Comparison of ENCODE assay signal across 16 mouse cellular contexts in the genomic region with DNA sequence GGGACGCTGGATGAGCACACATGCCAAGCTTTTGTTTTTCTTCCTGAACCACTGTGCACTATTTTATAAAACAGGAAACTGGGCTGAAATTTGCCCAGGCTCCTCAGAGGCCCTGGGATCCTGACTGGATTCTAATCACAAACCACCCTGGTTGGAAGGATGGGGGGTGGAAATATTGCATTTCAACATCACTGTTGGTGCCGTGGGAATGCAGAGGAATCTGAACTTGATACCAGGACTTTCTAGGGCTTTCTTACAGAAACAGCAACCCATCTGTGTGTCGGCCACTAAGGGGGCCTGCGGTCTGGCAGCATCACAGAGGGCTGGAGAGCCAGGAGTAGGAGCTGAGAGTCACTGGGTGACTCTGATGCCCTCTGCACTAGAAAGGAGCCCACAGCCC. TPM values are rescaled to one million over a fixed set of nuclear protein-coding genes. Genes with fewer than 3 reads are reported as not detected.
A peak's percentile ranks its signal among the peaks of the same experiment; 100 is the strongest.
DNase-seq lines count a peak whose midpoint lies in the region; ATAC-seq and TF ChIP-seq lines count a peak whose summit lies in the region.
"Had no signal": no experiment of that assay in that cellular context is flagged by ENCODE, and none has a peak within 500 bp of the region (broad histone marks: within the 10 kb centered on the region; RNA-seq: fewer than 3 reads in every experiment).

No protein-coding gene starts in this region.

- no peak for ATAC-seq in hindbrain, embryonic 11.5 days (ENCODE audit: low FRiP score)
- no peak for ATAC-seq in lung, embryonic 16.5 days (ENCODE audit: low read depth)
- ATAC-seq in embryonic facial prominence, embryonic 13.5 days (ENCODE audit: insufficient number of reproducible peaks, insufficient read depth, low FRiP score, low TSS enrichment, low read depth), result no peak
- ATAC-seq in hindbrain, embryonic 15.5 days (ENCODE audit: low FRiP score, low read depth), result no peak
- ATAC-seq in granulocyte monocyte progenitor cell, adult 5-6 weeks (replicated peaks; ENCODE audit: poor library complexity, severe bottlenecking), result no peak
- ATAC-seq: intestine, postnatal 0 days; Patski had no signal

- H3K27ac ChIP-seq in hindbrain, embryonic 10.5 days, result peak overlapping the region; percentile 47
- no peak overlapping the region for H3K27ac ChIP-seq in hindbrain, embryonic 11.5 days (ENCODE audit: low read depth, low read length)
- H3K27ac ChIP-seq in lung, embryonic 16.5 days (ENCODE audit: low read length), result peak overlapping the region; percentile 66
- peak overlapping the region; percentile 48 for H3K27ac ChIP-seq in embryonic facial prominence, embryonic 13.5 days
- H3K27ac ChIP-seq in hindbrain, embryonic 15.5 days (replicated peaks), result 0 out of 2 replicates have a peak overlapping the region, but pooled peaks have one; percentile 5
- H3K27ac ChIP-seq in cerebellum, adult 2 months (ENCODE audit: insufficient read depth, low read length), result no peak overlapping the region
- H3K27ac ChIP-seq: forebrain, embryonic 10.5 days had no signal

- H3K27me3 ChIP-seq in hindbrain, embryonic 10.5 days (ENCODE audit: insufficient read depth, poor library complexity, severe bottlenecking), result no peaks in the 10 kb centered on the region
- H3K27me3 ChIP-seq in hindbrain, embryonic 11.5 days (ENCODE audit: control insufficient read depth, insufficient read depth, low read length), result no peaks in the 10 kb centered on the region
- H3K27me3 ChIP-seq in lung, embryonic 16.5 days (ENCODE audit: control insufficient read depth, insufficient read depth, low read depth, low read length), result no peaks in the 10 kb centered on the region
- no peaks in the 10 kb centered on the region for H3K27me3 ChIP-seq in embryonic facial prominence, embryonic 13.5 days
- H3K27me3 ChIP-seq in hindbrain, embryonic 15.5 days, result no peaks in the 10 kb centered on the region
- H3K27me3 ChIP-seq in cerebellum, adult 2 months (ENCODE audit: control insufficient read depth, insufficient read depth, low read length), result no peaks in the 10 kb centered on the region
- H3K27me3 ChIP-seq: megakaryocyte, embryonic 14.5 days; Patski had no signal

- H3K9me3 ChIP-seq in hindbrain, embryonic 10.5 days, result no peaks in the 10 kb centered on the region
- no peaks in the 10 kb centered on the region for H3K9me3 ChIP-seq in hindbrain, embryonic 11.5 days (ENCODE audit: control insufficient read depth, low read length)
- no peaks in the 10 kb centered on the region for H3K9me3 ChIP-seq in lung, embryonic 16.5 days (ENCODE audit: control insufficient read depth, low read length)
- H3K9me3 ChIP-seq in embryonic facial prominence, embryonic 13.5 days, result no peaks in the 10 kb centered on the region
- H3K9me3 ChIP-seq in hindbrain, embryonic 15.5 days, result no peaks in the 10 kb centered on the region
- H3K9me3 ChIP-seq: forebrain, embryonic 10.5 days; megakaryocyte, embryonic 14.5 days had no signal

- WGBS in hindbrain, embryonic 10.5 days, result 70% methylated on average over 4 of the region's 4 CpGs
- WGBS in hindbrain, embryonic 11.5 days, result 60% methylated on average over 4 of the region's 4 CpGs
- 60% methylated on average over 4 of the region's 4 CpGs for WGBS in lung, embryonic 16.5 days
- WGBS in embryonic facial prominence, embryonic 13.5 days, result 48% methylated on average over 4 of the region's 4 CpGs
- WGBS in hindbrain, embryonic 15.5 days, result 76% methylated on average over 4 of the region's 4 CpGs
- 81% methylated on average over 4 of the region's 4 CpGs for WGBS in cerebellum, adult 2 months

- H3K4me1 ChIP-seq in hindbrain, embryonic 10.5 days (replicated peaks), result peaks cover 66% of the 10 kb centered on the region
- 0 out of 2 replicates have a peak, but pooled peaks cover 3% of the 10 kb centered on the region for H3K4me1 ChIP-seq in hindbrain, embryonic 11.5 days (replicated peaks; ENCODE audit: control insufficient read depth, insufficient read depth, low read length)
- peaks cover 44% of the 10 kb centered on the region for H3K4me1 ChIP-seq in lung, embryonic 16.5 days (replicated peaks; ENCODE audit: control insufficient read depth, insufficient read depth, low read length)
- H3K4me1 ChIP-seq in embryonic facial prominence, embryonic 13.5 days, result peaks cover 42% of the 10 kb centered on the region
- H3K4me1 ChIP-seq in hindbrain, embryonic 15.5 days (replicated peaks), result peaks cover 39% of the 10 kb centered on the region
- H3K4me1 ChIP-seq in cerebellum, adult 2 months (ENCODE audit: control insufficient read depth, insufficient read depth, low read length), result no peaks in the 10 kb centered on the region

- H3K36me3 ChIP-seq in hindbrain, embryonic 10.5 days, result no peaks in the 10 kb centered on the region
- H3K36me3 ChIP-seq in hindbrain, embryonic 11.5 days (ENCODE audit: control insufficient read depth, insufficient read depth, low read length), result no peaks in the 10 kb centered on the region
- no peaks in the 10 kb centered on the region for H3K36me3 ChIP-seq in lung, embryonic 16.5 days (ENCODE audit: control insufficient read depth, insufficient read depth, low read length)
- no peaks in the 10 kb centered on the region for H3K36me3 ChIP-seq in embryonic facial prominence, embryonic 13.5 days
- no peaks in the 10 kb centered on the region for H3K36me3 ChIP-seq in hindbrain, embryonic 15.5 days
- H3K36me3 ChIP-seq: forebrain, embryonic 10.5 days had no signal

- no peak for DNase-seq in hindbrain, embryonic 10.5 days (ENCODE audit: low spot score)
- DNase-seq in hindbrain, embryonic 11.5 days (ENCODE audit: low spot score), result no peak
- DNase-seq in lung, postnatal 14 days, result no peak
- no peak for DNase-seq in cerebellum, adult 2 months
- DNase-seq: gastrocnemius, postnatal 10 days; layer of hippocampus, postnatal 36 days; retina, postnatal 1 day had no signal

- no peak overlapping the region for H3K4me2 ChIP-seq in hindbrain, embryonic 11.5 days (replicated peaks; ENCODE audit: low read depth, low read length)
- H3K4me2 ChIP-seq in lung, embryonic 16.5 days (ENCODE audit: low read depth, low read length), result no peak overlapping the region
- H3K4me2 ChIP-seq in embryonic facial prominence, embryonic 13.5 days, result no peak overlapping the region
- no peak overlapping the region for H3K4me2 ChIP-seq in hindbrain, embryonic 15.5 days
- H3K4me2 ChIP-seq: liver, embryonic 11.5 days had no signal

- no peak for TF ChIP-seq CTCF in cerebellum, adult 2 months (IDR thresholded peaks at IDR 0.05; ENCODE audit: borderline replicate concordance, insufficient read depth, low read depth, low read length)

- H3K4me3 ChIP-seq in hindbrain, embryonic 10.5 days, result no peak overlapping the region
- no peak overlapping the region for H3K4me3 ChIP-seq in hindbrain, embryonic 11.5 days (ENCODE audit: low read depth, low read length)
- no peak overlapping the region for H3K4me3 ChIP-seq in lung, embryonic 16.5 days (ENCODE audit: low read length)
- H3K4me3 ChIP-seq in embryonic facial prominence, embryonic 13.5 days, result no peak overlapping the region
- H3K4me3 ChIP-seq in hindbrain, embryonic 15.5 days, result no peak overlapping the region
- no peak overlapping the region for H3K4me3 ChIP-seq in cerebellum, adult 2 months (replicated peaks; ENCODE audit: insufficient read depth, low read depth, low read length)
- H3K4me3 ChIP-seq: forebrain, embryonic 10.5 days; megakaryocyte, embryonic 14.5 days had no signal

- H3K9ac ChIP-seq in hindbrain, embryonic 11.5 days (ENCODE audit: low read depth, low read length), result no peak overlapping the region
- H3K9ac ChIP-seq in lung, embryonic 16.5 days (ENCODE audit: low read length), result 0 out of 2 replicates have a peak overlapping the region, but pooled peaks have one; percentile 18
- H3K9ac ChIP-seq in embryonic facial prominence, embryonic 13.5 days, result peak overlapping the region; percentile 32; the same call in 1 of the 2 replicates
- no peak overlapping the region for H3K9ac ChIP-seq in hindbrain, embryonic 15.5 days

- no peak for TF ChIP-seq POLR2A in cerebellum, adult 2 months (IDR thresholded peaks at IDR 0.05; ENCODE audit: borderline replicate concordance, insufficient read depth, low read length)

RNA-seq across cellular contexts. Expression of gene Csrp1, which starts 47.5 kb away (rescaled TPM):
- polyA plus RNA-seq in hindbrain, embryonic 10.5 days (2016; fragmentation: Nextera tagmentation; extraction: Ambion mirVana), result 51.0 and 56.2 TPM in 2 replicates
- 42.2 and 42.8 TPM in 2 replicates for polyA plus RNA-seq in hindbrain, embryonic 11.5 days (2014; fragmentation: Nextera tagmentation; extraction: Ambion mirVana)
- 268 and 290 TPM in 2 replicates for polyA plus RNA-seq in lung, embryonic 16.5 days (2015; fragmentation: Nextera tagmentation; extraction: Ambion mirVana)
- polyA plus RNA-seq in embryonic facial prominence, embryonic 13.5 days (2015; fragmentation: Nextera tagmentation; extraction: Ambion mirVana), result 77.0 and 79.3 TPM in 2 replicates
- polyA plus RNA-seq in hindbrain, embryonic 15.5 days (2015; fragmentation: Nextera tagmentation; extraction: Ambion mirVana), result 17.7 and 19.6 TPM in 2 replicates
- total RNA-seq in granulocyte monocyte progenitor cell, adult 5-6 weeks (2014; fragmentation: Nextera tagmentation), result 130 and 138 TPM in 2 replicates
- total RNA-seq in granulocyte monocyte progenitor cell, adult 5-6 weeks (2017), result 104 and 135 TPM in 2 replicates
- polyA plus RNA-seq in cerebellum, adult 2 months (2012; rRNA removed), result 364 and 434 TPM in 2 replicates

Comparison
In these comparisons a context has a peak if more than half of its experiments do, and no peak if none do; other contexts are left out.
1. H3K27ac ChIP-seq: peak in hindbrain, embryonic 10.5 days (single experiment), lung, embryonic 16.5 days (single experiment), embryonic facial prominence, embryonic 13.5 days (single experiment) and hindbrain, embryonic 15.5 days (single experiment); none in hindbrain, embryonic 11.5 days (single experiment) and cerebellum, adult 2 months (single experiment).
2. H3K9ac ChIP-seq: peak in lung, embryonic 16.5 days (single experiment) and embryonic facial prominence, embryonic 13.5 days (single experiment); none in hindbrain, embryonic 11.5 days (single experiment) and hindbrain, embryonic 15.5 days (single experiment).